Mouse (Mus musculus) CH12.LX (cell line): ENCODE measurements around the gene Tbc1d10a. TPM values are rescaled to one million over a fixed set of nuclear protein-coding genes. Genes with fewer than 3 reads are reported as not detected.

Experiments
- DNase-seq: peaks from one replicate; pipeline ENCODE4 v3.0.0-alpha.2; 2013; ENCODE audit errors: extremely low read depth
- H3K27ac ChIP-seq: 2 replicates; pipeline ENCODE4 v1.5.1; 2012; ENCODE audit warnings: low read depth, mild to moderate bottlenecking, control low read depth, moderate library complexity; ENCODE audit not compliant: insufficient read depth
- H3K27me3 ChIP-seq: replicated peaks from 2 replicates; pipeline ENCODE3; 2012; ENCODE audit warnings: inconsistent platforms
- H3K36me3 ChIP-seq, 2 experiments: replicated peaks in 1 of 2; 2 replicates each; pipeline versions ENCODE3 to v1.6.1; 2012; ENCODE audit warnings: inconsistent platforms in 1 of 2, low read length in 1 of 2, mild to moderate bottlenecking in 1 of 2, mixed read lengths in 1 of 2, moderate library complexity in 1 of 2; ENCODE audit not compliant: control insufficient read depth in 1 of 2, insufficient read depth in 1 of 2
- H3K4me1 ChIP-seq, 2 experiments: 2 replicates each; pipeline ENCODE4 v1.6.1; 2012; ENCODE audit warnings: inconsistent platforms in 1 of 2, moderate library complexity in 1 of 2; ENCODE audit not compliant: insufficient read depth in 2 of 2, control insufficient read depth in 1 of 2
- H3K4me2 ChIP-seq: 2 replicates; pipeline ENCODE4 v1.6.1; 2012; ENCODE audit warnings: low read depth, mild to moderate bottlenecking, control low read depth; ENCODE audit not compliant: poor library complexity, insufficient read depth, severe bottlenecking
- H3K4me3 ChIP-seq, 3 experiments: fragments of 150-350 bp in 1 of 3; sonication (generic) in 1 of 3; replicated peaks in 1 of 3; 2 replicates each; pipeline versions ENCODE3 to v1.5.1; 2011 to 2012; ENCODE audit warnings: low read depth in 2 of 3, low read length in 2 of 3, mild to moderate bottlenecking in 2 of 3, moderate library complexity in 2 of 3, control low read depth in 1 of 3, improper control_type of control experiment in 1 of 3, inconsistent platforms in 1 of 3, mixed read lengths in 1 of 3; ENCODE audit not compliant: poor library complexity in 1 of 3
- H3K79me2 ChIP-seq: replicated peaks from 2 replicates; pipeline ENCODE4 v1.6.1; 2012; ENCODE audit warnings: mild to moderate bottlenecking, moderate library complexity; ENCODE audit not compliant: control insufficient read depth, poor library complexity, insufficient read depth, severe bottlenecking; ENCODE audit errors: extremely low read depth
- H3K9ac ChIP-seq: 2 replicates; pipeline ENCODE4 v1.6.1; 2012; ENCODE audit warnings: low read depth, mild to moderate bottlenecking, control low read depth, moderate library complexity; ENCODE audit not compliant: insufficient read depth
- H3K9me3 ChIP-seq: replicated peaks from 2 replicates; pipeline ENCODE3; 2012; ENCODE audit warnings: low read length, inconsistent platforms, mixed read lengths
- CHD2 ChIP-seq: IDR thresholded peaks from 2 replicates; pipeline ENCODE4 v1.6.1; 2011; ENCODE audit warnings: low read length, improper control_type of control experiment
- ELF1 ChIP-seq: IDR thresholded peaks from 2 replicates; pipeline ENCODE4 v1.6.1; 2014; ENCODE audit warnings: low read depth, mild to moderate bottlenecking, inconsistent platforms, low read length, improper control_type of control experiment
- EP300 ChIP-seq: IDR thresholded peaks from 2 replicates; pipeline ENCODE4 v1.6.1; 2011; ENCODE audit warnings: low read length, improper control_type of control experiment
- JUN ChIP-seq: IDR thresholded peaks from 2 replicates; pipeline ENCODE4 v1.6.1; 2011; ENCODE audit warnings: low read depth, mild to moderate bottlenecking, low read length, improper control_type of control experiment, moderate library complexity; ENCODE audit not compliant: insufficient read depth
- JUND ChIP-seq: conservative IDR thresholded peaks from 2 replicates; pipeline ENCODE4 v1.6.1; 2011; ENCODE audit warnings: low read depth, low read length, improper control_type of control experiment
- MAX ChIP-seq: IDR thresholded peaks from 2 replicates; pipeline ENCODE4 v1.6.1; 2011; ENCODE audit warnings: low read length, improper control_type of control experiment
- MXI1 ChIP-seq: IDR thresholded peaks from 2 replicates; pipeline ENCODE4 v1.6.1; 2011; ENCODE audit warnings: mild to moderate bottlenecking, low read depth, low read length, improper control_type of control experiment
- NELFE ChIP-seq: IDR thresholded peaks from 2 replicates; pipeline ENCODE4 v1.6.1; 2011; ENCODE audit warnings: low read depth, low read length, improper control_type of control experiment
- POLR2AphosphoS2 ChIP-seq: IDR thresholded peaks from 2 replicates; pipeline ENCODE4 v1.6.1; 2011; ENCODE audit warnings: low read depth, low read length, improper control_type of control experiment
- RCOR1 ChIP-seq: conservative IDR thresholded peaks from 2 replicates; pipeline ENCODE4 v1.6.1; 2012; ENCODE audit warnings: low read depth, mild to moderate bottlenecking, inconsistent platforms, low read length, improper control_type of control experiment
- SMC3 ChIP-seq: IDR thresholded peaks from 2 replicates; pipeline ENCODE4 v1.6.1; 2011; ENCODE audit warnings: low read depth, low read length, improper control_type of control experiment
- TBP ChIP-seq: conservative IDR thresholded peaks from 2 replicates; pipeline ENCODE4 v1.6.1; 2011; ENCODE audit warnings: low read depth, low read length, improper control_type of control experiment
- ZC3H11A ChIP-seq: IDR thresholded peaks from 2 replicates; pipeline ENCODE4 v1.6.1; 2012; ENCODE audit warnings: low read depth, mild to moderate bottlenecking, inconsistent platforms, low read length, improper control_type of control experiment
- ZMIZ1 ChIP-seq: IDR thresholded peaks from 2 replicates; pipeline ENCODE4 v1.6.1; 2012; ENCODE audit warnings: low read depth, mild to moderate bottlenecking, inconsistent platforms, low read length, improper control_type of control experiment
- dilution Hi-C: fragments of 300-500 bp; cut with MboI; formaldehyde crosslinking; loops from 2 replicates; pipeline ENCODE4 v1.14.3; 2020; ENCODE audit warnings: low sequenced_read_pairs; ENCODE audit not compliant: extremely low pct_unique_long_range_greater_than_20kb, extremely low pct_ligation_motif_present
- in situ Hi-C: fragments of 300-500 bp; cut with MboI; formaldehyde crosslinking; loops from 3 replicates; pipeline ENCODE4 v1.14.3; 2019; ENCODE audit warnings: low sequenced_read_pairs, low pct_ligation_motif_present, low pct_unique_long_range_greater_than_20kb, mixed read lengths
- polyA plus RNA-seq: library from polyadenylated mRNA; unstranded; fragments of >175 nt; gene quantifications from 2 replicates; pipeline ENCODE4 v1.2.1, GENCODE M21; 2012; ENCODE audit warnings: low read depth; ENCODE audit not compliant: insufficient read length
- total RNA-seq, 2 experiments: library from RNA; depleted of rRNA; stranded (reverse); fragments of 300-350 nt in 1 of 2; fragments of >200 nt in 1 of 2; gene quantifications; 2 replicates each; pipeline ENCODE4 v1.2.3; 2012 to 2014

Gene Tbc1d10a
- total and polyA plus RNA-seq, 3 experiments = 30.3 to 33.9 (median 33.5) TPM

DNA sequence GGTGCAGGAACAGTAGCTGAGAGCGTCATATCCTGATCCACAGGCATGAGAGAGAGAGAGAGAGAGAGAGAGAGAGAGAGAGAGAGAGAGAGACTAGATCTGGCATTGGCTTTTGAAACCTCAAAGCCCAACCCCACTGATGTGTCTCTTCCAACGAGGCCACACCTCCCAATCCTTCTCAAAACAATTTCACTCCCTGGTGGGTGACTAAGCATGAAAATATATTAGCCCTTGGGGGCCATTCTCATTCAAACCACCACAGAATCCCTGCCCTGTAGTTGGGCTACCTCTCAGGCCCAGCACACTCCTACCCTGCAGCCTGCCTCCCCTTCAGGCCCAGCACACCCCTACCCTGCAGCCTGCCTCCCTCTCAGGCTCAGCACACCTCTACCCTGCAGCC is 66.3 kb downstream of the Tbc1d10a start:
- dilution Hi-C loops = no loop called here
- no peak overlapping the region for H3K4me2 ChIP-seq

DNA sequence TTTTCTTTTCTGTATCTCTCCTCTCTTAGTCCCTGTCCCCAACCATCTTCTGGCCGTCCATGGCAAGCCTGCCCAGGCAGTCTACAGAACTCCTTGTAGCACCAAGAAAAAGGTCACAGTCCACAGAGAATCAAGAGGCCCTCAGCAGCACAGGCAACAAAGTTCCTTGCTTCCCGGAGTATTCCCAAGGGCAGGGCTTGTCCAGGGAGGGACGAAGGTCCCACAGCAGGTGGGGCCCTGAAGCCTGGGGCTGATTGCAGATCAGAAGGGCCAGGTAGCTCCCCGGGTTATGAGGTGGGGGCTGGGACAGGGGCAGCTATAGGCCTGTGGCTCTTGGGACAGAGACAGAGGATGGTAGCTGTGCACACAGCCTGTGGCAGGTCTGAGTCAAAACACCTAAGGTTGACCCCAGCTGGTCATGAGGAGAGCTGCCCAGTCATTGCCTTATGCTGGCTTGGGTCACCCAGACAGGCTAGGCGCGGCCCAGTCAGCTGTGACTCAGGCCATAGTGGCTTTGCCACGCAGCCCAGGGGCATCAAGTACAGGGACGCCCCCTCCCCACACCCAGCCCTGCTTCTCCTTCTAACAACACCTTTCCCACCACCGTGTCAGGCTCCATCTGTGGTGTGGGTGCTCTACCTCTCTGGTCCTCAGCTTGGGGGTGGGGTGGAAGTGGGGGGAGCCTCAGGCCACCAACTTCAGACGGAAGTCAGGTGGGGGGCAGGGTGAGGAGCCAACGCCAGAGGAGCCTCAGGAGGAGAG is 70.4 kb downstream of the Tbc1d10a start, which contains the start of gene Lif:
Lif (plus strand) TSS at position 712 of the 762 bp plus-strand sequence.
- no peak for DNase-seq
- in situ Hi-C loops = loop anchor here (5.0 to 25.0 kb wide), 3 partner anchors 35 to 580 kb away; partner anchors contain the start of gene Nf2
- Histone ChIP-seq H3K4me3 (no peak within 1 kb of the TSS), H3K36me3 (no peaks in the 10 kb centered on the region), H3K9me3 (no peaks in the 10 kb centered on the region), H3K27ac (no peak within 1 kb of the TSS), H3K4me1 (peaks cover 19 to 43% of the 10 kb centered on the region in 2 experiments), H3K79me2 (no peaks in the 10 kb centered on the region), H3K9ac (no peak within 1 kb of the TSS), H3K27me3 (no peaks in the 10 kb centered on the region), H3K4me2 (no peak within 1 kb of the TSS)
- TF ChIP-seq SMC3 (peak; percentile 17), ZMIZ1 (no peak)
- dilution Hi-C loops = no loop called here

More for the DNA sequence above, 66.3 kb downstream of the Tbc1d10a start:
- Histone ChIP-seq H3K36me3 (no peaks in the 10 kb centered on the region), H3K79me2 (no peaks in the 10 kb centered on the region), H3K27ac (no peak overlapping the region), H3K4me1 (peaks cover 15 to 39% of the 10 kb centered on the region in 2 experiments)
- no peak for DNase-seq
- TF ChIP-seq JUND = no peak
- TF ChIP-seq, all 38 proteins: peak for 0
- H3K27me3 ChIP-seq = no peaks in the 10 kb centered on the region
- no peak overlapping the region for H3K4me3 ChIP-seq
- H3K9ac ChIP-seq = no peak overlapping the region
- H3K9me3 ChIP-seq = peaks cover 3% of the 10 kb centered on the region
- in situ Hi-C loops = loop anchor here (25.0 kb wide), 1 partner anchor 584 kb away; the partner anchor contains the start of gene Nf2

DNA sequence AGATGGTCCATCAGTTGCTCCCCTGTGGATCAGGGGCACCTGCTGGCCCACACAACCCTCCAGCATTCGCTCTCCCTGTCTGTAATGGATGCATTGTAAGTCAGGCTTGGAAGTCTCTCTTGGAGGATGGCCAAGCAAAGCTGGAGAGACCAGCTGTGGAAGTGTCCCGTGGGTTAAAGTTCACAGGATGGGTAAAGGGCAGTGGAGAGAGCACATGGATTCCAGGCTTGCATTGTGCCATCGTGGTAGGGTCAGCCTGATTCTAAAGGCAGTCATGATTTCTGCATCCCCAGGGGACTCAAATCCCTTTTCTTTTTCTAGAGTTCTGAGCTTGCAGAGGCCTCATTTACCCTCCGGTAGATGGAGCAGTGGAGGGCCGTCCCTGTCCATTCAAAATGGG is 71.2 kb downstream of the Tbc1d10a start:
- Histone ChIP-seq H3K4me2 (no peak overlapping the region), H3K27me3 (no peaks in the 10 kb centered on the region), H3K4me1 (peaks cover 26 to 51% of the 10 kb centered on the region in 2 experiments), H3K36me3 (no peaks in the 10 kb centered on the region), H3K79me2 (no peaks in the 10 kb centered on the region), H3K9ac (no peak overlapping the region), H3K27ac (no peak overlapping the region), H3K9me3 (no peaks in the 10 kb centered on the region), H3K4me3 (no peak overlapping the region)
- in situ Hi-C loops (loop anchor here (5.0 to 25.0 kb wide), 3 partner anchors 35 to 580 kb away; partner anchors contain the start of gene Nf2), dilution Hi-C loops (no loop called here)
- DNase-seq = no peak
- no peak for TF ChIP-seq SMC3
- no peak for TF ChIP-seq ELF1
- no peak for TF ChIP-seq ZC3H11A
- TF ChIP-seq MAX = no peak
- no peak for TF ChIP-seq EP300
- no peak for TF ChIP-seq CHD2
- no peak for TF ChIP-seq TBP
- no peak for TF ChIP-seq JUN
- no peak for TF ChIP-seq JUND
- no peak for TF ChIP-seq NELFE
- TF ChIP-seq MXI1 = no peak
- TF ChIP-seq RCOR1 = no peak
- TF ChIP-seq POLR2AphosphoS2 = no peak
- TF ChIP-seq, all 38 proteins: peak for 0
